Mouse (Mus musculus) activated CD4-positive, CD25-positive, alpha-beta regulatory T cell, adult 4 months (primary cell): Measurements from ENCODE around the gene Smim8. TPM values are rescaled to one million over a fixed set of nuclear protein-coding genes. Genes with fewer than 3 reads are reported as not detected.

ENCODE experiments used
- ATAC-seq: one replicate; pipeline ENCODE4 v1.8.0; 2017
- polyA plus RNA-seq, 2 experiments: library from polyadenylated mRNA; unstranded; fragments of 100-300 nt; shearing (Covaris generic); gene quantifications; one replicate each; pipeline ENCODE4 v1.2.1; 2017

Smim8 gene
- polyA plus RNA-seq, 2 experiments from 2014 or later = 57.0 to 82.1 TPM

GRCm38 (mm10) chr4:34719421-34719820, 58.8 kb downstream of the Smim8 start:
- ATAC-seq = no peak

Other genes with a start within 250 kb of the Smim8 start
- gene Akirin2, start 227.5 kb downstream of the Smim8 start, polyA plus RNA-seq = 10 to 100 TPM in 1 of 2 experiments, 1 to 10 TPM in 1; 8.5 to 10.4 TPM
- 100 to 1,000 TPM in 1 of 2 experiments, 10 to 100 TPM in 1; 95.7 to 107 TPM for gene Orc3, start 163.5 kb downstream of the Smim8 start, polyA plus RNA-seq
- 10 to 100 TPM; 41.4 to 45.1 TPM for gene Rars2, start 163.5 kb downstream of the Smim8 start, polyA plus RNA-seq
- 10 to 100 TPM; 28.8 to 34.3 TPM for gene Slc35a1, start 91.0 kb downstream of the Smim8 start, polyA plus RNA-seq
- gene Cfap206, start 48.2 kb downstream of the Smim8 start, polyA plus RNA-seq = not detected
- gene Gm136, start 22.2 kb downstream of the Smim8 start, polyA plus RNA-seq = not detected
- gene Zfp292, start 104.5 kb upstream of the Smim8 start, polyA plus RNA-seq = 10 to 100 TPM; 21.7 TPM
- not detected for gene Cga, start 115.4 kb upstream of the Smim8 start, polyA plus RNA-seq